Mouse (Mus musculus): ENCODE results near the gene Folr2.
A peak's percentile ranks its signal among the peaks of the same experiment; 100 is the strongest.

The Folr2 gene

DNA sequence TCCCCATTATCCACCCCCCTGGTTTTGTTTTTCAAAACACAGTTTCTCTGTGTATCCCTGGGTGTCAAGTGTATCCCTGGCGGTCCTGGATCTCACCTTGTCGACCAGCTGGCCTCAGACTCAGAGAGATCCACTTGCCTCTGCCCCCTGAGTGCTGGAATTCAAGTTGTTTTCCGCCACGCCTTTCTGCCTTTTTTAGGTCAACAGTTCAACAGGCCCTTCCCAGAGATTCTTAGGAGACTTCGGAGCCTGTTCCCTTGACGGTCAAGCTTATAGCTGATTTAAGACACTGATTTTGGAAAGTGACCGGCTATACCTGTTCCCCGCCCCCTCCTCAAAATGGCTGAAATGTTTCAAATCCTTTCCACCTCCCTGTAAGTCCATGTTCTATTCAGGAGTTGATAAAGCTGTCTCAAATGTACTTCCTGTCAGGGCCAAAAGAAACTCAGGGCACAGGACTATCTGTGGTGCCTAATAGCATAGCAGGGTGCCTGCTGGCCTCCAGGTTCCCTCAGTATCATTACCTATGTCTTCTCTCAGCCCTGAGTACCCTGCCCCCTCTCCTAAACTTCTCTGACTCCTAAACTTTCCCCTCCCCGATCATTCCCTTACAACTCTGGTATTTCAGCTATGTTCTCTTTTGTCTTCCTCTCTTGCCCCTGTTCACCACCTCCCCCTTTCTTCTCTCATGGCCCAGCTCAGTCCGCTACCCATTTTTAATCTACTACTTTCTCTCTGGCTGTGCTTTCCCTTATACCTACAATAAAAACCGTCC lies 9.7 kb upstream of the Folr2 start:
- no peak for DNase-seq (ENCODE audit: low spot score in 2 of 2)

DNA sequence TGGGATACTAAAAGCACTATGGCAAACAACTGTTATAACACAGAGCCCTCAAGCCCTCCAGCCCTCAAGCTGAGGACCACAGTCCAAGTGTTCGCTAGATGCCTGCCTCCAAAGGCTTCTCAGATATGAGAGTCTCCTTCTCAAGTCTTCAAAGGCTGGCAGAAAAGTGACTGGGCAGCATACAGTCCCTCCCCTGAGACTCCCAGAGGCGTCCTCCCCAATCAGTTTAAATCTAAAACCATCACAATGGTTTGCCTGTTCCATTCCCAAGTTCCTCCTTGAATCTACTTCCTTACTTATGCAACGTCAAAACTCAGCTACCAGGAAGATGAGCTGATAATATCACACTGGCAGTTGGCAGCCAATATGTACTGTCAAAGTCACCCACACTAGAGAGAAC lies 6.4 kb upstream of the Folr2 start, which contains the start of gene Anapc15:
TSS of gene Anapc15 (plus strand) at position 301 of the 400 bp plus-strand sequence.
- DNase-seq (ENCODE audit: low spot score in 2 of 2) = no peak

DNA sequence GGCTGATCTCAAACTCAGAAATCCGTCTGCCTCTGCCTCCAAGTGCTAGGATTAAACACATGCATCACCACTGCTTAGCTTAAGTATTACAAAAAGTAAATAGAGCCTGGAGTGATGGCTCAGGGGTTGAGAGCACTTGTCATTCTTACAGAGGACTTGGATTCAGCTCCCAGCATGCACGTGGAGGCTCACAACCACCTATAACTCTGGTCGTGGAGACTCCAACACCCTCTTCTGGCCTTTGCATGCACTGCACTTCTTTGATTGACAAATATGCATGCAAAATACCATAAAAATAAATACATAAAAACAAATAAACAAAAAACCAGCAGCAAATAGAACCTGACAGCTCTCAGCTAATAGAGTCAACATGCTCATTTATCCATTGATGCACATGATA lies 5.3 kb upstream of the Folr2 start:
- no peak for DNase-seq (ENCODE audit: low spot score in 2 of 2)

DNA sequence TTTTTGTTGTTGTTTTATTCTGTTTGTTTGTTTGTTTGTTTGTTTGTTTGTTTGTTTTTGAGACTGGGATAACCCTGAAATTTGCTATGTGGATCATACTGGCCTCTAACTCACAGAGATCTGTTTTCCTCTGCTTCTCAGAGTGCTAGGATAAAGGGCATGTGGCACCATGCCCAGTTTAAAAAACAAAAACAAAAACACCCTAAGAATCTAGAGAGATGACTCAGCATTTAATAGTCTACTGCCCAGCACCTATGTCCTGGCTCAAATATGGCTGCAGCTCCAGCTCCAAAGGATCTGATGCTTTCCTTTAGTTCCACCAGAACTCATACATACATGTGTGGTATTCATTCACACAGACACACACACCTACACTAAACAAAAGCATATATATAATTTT lies 4.0 kb upstream of the Folr2 start:
- no peak for DNase-seq (ENCODE audit: low spot score in 2 of 2)

DNA sequence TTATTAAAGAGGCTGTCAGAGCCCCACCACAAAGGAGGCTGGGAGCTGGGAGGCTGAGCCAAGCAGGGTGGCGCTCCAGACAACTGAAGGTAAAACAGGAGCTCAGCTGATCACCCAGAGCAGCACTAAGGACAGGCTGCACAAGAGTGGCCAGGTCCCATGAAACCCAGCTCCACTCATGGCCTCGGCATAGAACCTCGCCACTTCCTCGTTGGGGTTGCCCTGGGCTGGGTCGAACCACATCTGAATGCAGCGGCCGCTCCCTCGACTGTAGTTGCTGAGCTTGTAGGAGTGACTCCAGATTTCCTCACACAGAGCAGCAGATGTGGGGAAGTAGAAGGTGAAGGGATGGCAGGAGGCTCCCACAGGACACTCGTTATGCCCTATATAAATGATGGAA lies 1.4 kb upstream of the Folr2 start:
- peak in 1 of 2 experiments; percentile 19 for DNase-seq (ENCODE audit: low spot score in 2 of 2)

DNA sequence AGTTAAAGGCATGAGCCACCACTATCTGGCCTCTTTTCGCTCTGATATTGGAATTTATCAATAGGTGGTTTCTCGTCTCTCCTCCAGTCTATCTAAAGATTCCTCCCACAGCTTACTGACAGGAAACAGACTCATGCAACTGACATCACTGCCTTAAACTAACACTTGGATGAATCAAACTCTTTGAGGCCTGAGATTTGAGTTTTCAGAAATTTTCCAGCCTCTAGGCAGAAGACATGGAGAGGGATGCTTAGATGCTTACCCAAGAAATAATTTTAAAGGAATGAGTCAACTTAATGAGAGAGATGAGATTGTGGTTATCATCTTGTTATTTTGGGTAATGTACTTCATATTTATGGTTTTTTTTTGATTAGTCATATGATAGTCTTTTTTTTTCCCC lies 3.2 kb downstream of the Folr2 start:
- DNase-seq (ENCODE audit: low spot score in 2 of 2) = no peak

DNA sequence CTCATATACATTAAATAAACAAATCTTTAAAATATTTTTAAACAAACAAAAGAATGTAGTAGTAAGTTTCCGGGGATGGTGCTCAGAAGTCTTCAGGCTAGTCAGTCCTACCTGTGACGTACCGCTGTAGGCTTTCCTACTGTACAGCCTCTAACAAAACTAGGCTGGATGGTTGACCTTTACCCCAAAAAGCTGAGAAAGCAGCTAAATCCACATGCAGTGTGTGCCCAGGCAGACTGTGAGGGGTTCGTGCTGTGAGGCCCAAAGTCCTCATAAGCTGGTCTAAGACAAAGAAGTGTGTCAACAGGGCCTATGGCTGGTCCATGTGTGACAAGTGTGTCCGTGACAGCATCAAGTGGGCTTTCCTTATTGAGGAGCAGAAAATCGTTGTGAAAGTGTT lies 4.1 kb downstream of the Folr2 start:
- DNase-seq (ENCODE audit: low spot score in 2 of 2) = no peak

DNA sequence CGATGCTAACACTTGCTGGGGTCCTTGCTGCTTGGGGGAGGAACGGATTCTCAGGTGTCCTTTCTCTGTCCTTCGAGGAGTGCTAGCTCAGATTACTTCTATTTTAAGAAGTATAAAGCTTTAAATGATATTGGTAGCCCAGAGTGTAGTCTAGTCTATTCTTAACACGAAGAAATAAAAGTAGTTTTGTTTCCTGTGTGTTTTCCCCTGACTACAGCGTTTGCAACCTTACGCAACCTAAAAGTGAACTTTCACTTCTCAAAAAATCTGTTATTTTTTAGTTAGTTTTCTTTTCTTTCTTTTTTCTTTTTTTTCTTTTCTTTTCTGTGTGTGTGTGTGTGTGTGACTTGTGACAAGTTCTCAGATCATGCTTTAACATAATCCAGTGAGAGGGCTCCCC lies 5.3 kb downstream of the Folr2 start:
- DNase-seq (ENCODE audit: low spot score in 2 of 2) = no peak

DNA sequence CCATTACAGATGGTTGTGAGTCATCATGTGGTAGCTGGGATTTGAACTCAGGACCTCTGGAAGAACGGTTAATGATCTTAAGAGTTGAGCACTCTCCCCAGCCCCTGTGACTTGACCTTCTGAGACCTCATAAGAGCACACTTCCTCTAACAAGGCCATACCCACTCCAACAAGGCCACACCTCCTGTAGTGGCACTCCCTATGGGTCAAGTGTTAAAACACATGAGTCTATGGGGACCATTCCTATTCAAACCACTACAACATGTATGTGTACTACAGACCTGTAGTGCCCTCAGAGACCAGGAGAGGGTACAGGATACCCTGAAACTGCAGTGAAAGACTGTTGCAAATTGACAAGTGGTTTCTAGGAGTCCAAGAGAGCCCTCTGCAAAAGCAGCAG lies 9.1 kb downstream of the Folr2 start:
- DNase-seq (ENCODE audit: low spot score in 2 of 2) = no peak

DNA sequence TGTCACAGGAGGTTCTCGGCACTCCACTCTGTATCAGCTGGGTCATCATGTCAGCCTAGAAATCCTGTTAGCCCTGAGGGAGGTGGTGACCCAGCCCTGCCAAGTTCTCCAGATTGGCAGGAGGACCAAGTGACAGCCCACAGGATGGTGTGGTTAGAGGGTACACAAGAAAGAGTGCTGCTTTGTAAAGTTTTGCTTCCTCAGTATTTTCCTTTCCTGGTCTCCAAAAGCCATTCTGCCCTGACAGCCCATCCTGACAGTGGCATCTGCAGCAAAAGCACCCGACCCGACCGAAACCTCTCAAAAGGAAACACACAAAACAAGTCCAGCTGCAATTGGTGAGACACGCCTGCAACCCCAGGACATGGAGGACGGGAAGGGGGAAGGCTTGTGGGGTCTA lies 12.8 kb downstream of the Folr2 start:
- no peak for DNase-seq (ENCODE audit: low spot score in 2 of 2)

DNA sequence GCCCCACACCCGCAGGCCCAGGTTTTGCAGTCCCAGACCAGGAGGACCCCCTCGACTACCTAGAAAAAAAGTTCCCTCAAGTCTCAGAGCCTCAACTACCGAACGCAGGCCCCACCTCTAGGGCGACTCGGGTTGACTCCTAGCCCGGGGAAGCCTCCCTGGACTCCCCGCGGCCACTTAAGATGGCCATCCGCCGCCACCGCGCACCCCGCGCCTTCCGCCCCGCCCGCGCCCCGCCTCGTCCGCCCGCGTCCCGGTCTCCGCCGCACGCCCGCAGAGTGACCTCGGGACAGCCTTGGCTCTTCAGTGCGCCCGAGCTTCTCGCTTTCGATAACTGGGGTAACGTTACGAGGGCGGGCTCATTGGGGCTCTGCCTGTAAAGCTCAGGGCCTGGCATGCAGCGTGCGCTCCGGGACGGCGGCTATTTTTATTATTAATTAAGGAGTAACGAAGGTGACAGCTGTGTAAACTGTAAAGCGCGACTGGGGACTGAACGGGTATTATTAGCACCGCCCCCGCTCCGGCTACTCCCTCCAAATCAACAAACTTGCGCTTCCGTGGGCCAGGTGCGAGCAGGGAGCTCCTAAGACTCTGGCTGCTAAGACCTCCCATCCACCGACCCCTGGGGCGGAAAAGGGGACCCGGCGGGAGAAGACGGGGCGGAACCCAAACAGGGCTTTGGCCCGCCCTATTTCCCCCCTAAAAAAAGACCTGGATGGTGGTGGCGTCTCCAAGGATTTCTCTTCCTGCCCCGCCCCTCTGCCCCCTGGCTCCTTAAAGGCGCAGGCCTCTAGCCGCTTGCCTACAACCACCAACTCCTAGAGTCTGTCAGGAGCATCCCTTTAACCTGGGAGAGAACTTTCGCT lies 19.2 kb downstream of the Folr2 start, which contains the start of gene Inppl1:
TSS of gene Inppl1 (minus strand) at position 624 of the 866 bp plus-strand sequence.
- peak; percentile 40 to 71 for DNase-seq (ENCODE audit: low spot score in 2 of 2)

DNA sequence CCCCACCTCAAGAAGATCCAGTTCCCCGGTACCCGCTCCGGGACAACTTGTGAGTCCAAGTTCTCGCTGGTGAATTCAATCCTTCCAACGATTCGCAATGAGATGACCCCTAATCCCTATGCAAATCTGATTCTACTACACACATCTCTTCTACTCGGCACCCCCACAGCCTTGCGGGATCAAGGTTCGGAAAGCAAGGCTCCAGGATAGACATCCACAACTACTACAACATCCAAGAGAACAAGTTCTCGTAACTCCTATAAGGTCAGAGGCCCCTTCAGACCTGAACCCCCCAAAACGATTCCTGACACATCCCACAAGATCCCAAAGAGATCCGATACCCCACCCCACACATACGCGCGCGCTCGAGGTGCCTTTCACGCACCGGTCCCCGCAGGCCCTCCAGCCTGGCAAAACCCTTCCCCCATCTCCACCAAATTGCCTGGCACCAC lies 19.8 kb downstream of the Folr2 start:
- DNase-seq (ENCODE audit: low spot score in 2 of 2) = no peak

DNA sequence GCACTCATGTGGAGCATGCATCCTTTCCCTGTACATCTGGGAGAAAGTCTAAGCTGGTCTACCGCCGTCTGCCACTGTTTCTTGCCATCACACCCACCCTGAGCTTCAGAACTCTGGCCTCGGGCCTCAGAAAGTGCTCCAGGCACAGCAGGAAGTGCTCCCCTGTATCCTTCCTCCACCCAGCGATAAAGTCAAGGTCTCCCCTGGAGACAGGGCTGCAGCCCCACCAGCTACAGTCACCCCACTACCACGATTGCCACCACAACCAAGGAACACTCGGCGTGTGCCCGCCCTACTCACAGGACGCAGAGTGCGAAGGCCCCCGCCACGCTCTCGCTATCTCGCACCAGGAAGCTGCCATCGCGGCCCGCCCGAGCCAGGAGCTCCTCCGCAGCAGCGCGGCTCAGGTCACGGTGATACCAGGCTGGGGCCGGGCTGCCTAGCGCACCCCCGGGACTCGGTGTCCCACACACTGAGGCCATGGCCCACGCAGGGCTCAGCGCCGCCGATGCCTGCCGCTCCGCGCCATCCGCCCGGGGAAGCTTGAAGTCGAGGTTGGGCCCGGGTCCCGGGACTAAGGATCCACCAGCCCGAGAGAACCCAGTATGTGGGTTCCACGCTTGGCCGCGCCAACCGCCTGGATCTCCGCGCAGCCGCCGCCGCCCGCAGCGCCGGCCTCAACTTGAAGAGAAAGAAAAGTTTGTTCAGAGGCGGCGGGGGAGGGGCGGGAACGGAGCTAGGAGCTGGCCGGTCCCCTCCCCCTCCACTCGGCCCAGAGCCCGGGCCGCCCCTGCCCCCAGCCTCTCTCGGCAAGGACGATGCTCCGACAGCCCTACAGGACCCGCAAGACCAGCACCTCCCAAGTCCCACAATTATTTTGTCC lies 20.5 kb downstream of the Folr2 start:
- peak; percentile 34 to 79 for DNase-seq (ENCODE audit: low spot score in 2 of 2)

DNA sequence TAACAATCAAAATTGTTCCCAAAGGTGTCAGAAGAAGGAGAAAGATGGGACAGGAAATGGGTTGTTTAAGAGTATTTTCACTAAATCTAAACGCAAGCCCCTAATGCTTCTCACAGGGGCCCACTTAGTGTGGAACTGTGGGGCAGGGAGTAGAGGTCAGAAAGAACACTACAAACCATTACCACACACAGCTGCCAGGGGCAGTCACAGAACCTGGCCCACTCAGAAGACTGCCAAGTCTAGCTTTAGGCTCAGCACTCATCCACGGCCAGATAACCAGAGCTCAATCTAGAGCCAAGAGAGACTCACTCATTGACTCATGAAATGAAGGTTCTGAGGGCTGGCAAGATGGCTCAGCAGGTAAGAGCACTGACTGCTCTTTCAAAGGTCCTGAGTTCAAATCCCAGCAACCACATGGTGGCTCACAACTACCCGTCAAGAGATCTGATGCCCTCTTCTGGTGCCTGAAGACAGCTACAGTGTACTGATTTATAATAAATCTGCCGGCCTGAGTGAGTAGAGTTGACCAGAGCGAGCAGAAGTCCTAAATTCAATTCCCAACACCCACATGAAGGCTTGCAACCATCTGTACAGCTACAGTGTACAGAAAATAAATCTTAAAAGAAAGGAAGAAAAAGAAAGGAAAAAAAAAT lies 21.4 kb downstream of the Folr2 start:
- DNase-seq (ENCODE audit: low spot score in 2 of 2) = no peak

DNA sequence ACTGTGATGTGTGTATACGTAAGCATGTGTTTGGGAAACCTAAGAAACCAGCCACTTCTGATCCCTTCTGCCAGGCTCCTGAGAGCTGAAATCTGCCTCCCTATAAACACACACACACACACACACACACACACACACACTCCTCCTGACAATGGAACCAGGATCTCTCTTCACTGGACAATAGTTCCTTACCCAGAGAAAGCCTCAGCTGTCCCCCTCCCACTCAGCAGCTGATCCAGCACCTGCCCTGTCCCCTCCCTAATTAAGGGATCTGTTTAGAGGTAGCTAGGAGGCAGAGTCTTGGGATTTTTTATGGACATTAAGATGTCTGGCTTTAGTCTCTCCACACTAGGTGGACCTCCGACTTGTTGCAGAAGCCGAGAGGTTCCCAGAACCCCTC lies 22.1 kb downstream of the Folr2 start:
- no peak for DNase-seq (ENCODE audit: low spot score in 2 of 2)

DNA sequence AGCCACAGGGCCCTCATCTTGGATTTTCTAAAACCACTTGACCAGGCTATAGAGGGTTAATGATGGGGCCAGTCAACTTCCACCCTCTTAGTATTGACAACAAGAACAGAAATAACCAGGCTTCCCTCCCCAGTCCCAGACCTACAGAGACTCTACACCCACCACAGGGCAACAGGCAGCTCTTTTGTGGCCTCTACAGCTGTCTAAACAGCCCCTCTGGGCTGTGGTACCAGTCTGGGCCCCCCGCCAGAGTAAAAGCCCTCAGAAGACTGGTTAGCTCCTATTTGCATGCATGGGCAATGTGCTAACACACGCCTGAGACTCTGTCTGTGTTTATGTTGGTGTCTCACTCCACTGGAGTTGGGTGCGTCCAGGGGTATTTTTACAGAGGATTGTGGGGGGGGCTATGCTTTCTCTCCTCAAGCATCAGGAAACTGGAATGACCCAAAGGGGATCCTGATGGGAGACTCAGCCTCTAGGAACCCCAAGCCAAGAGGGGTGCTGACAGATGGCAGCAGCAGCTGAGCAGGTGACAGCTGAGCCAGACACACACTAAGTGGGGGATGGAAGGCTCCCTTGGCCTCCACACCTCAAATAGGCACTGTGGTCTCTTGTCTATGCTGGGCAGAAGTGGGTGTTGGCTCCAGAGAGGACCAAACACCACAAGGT lies 22.9 kb downstream of the Folr2 start:
- DNase-seq (ENCODE audit: low spot score in 2 of 2) = no peak

DNA sequence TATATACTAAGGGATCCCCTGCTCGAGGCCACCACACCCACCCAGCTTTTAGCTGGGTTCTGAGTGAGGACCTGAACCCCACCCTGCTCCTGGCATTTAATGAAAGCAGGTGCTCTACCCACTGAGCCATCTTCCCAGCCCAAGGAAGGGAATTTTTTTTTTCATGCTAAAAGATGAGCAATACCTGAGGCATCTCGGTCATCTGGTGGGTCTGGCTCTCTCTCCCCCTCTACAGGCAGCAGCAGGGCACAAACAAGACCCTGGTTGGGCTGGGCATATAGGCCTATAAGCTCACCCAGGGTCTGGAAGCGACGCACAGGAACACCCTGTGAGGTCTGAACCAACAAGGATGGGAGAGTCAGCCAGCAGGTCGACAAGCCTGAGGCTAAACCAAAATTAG lies 23.6 kb downstream of the Folr2 start:
- DNase-seq (ENCODE audit: low spot score in 2 of 2) = no peak

DNA sequence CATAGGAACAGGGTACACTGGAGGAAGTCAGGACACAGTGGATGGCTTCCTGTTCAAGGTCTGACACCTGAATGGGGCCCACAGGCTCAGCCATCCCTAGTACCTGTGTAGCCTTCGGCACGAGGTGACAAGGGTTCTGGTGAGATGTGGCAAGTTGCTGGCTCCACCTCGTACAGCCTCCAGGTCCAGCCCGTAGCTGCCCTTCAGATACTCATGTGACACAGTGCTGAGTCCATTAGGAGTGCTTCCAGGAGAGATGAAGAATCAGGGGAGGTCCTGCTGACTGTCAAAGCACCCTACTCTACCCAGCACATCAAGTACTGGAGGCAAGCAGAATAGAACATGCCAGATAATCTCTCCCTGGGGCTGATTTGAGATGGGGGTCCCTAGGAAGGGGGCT lies 24.6 kb downstream of the Folr2 start:
- DNase-seq (ENCODE audit: low spot score in 2 of 2) = no peak

DNA sequence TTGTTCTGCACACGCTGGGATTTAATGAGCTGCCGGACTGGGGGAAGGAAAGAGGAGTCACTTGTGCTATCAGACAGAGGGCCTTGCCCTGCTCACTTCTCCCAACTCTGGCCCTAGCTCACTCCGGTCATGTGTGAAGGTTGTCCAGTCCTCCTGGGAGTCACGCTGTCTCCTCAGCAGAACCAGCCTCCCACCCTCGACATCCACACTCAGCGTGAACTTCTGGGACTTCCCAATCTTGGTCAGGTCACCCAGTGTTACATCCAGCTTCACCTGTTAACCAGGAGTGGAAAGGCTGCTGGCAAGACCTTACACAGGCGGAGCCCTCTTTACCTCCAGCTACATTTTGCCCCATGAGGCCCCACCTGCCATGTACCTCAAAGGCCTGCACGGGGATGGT lies 25.6 kb downstream of the Folr2 start:
- DNase-seq (ENCODE audit: low spot score in 2 of 2) = no peak

DNA sequence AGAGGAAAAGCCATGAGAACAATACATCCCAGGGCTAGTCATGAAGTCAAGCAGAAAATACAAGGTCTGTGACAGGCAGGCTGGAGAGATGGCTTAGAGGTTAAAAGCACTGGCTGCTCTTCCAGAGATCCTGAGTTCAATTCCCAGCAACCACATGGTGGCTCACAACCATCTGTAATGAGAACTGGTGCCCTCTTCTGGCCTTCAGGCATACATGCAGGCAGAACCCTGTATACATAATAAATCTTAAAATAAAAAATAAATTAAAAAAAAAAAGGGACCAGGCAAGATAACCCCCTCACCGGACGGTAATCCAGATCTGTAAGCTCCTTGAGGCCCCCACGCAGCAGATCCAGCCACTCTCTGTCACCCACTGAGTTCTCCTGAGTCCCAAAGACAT lies 26.6 kb downstream of the Folr2 start:
- DNase-seq (ENCODE audit: low spot score in 2 of 2) = no peak
